Mouse (Mus musculus): ENCODE data around the gene Pkig. TPM values are rescaled to one million over a fixed set of nuclear protein-coding genes. Genes with fewer than 3 reads are reported as not detected.

Gene Pkig
- polyA plus RNA-seq, 1 experiment from 2014 or later, result 189 TPM

Other genes with a start within 250 kb of the Pkig start
- 80.7 and 85.5 TPM in 2 replicates for gene Oser1, start 233.7 kb upstream of the Pkig start, polyA plus RNA-seq (2014; fragmentation: Nextera tagmentation; extraction: Ambion mirVana)
- gene Gdap1l1, start 219.9 kb upstream of the Pkig start, polyA plus RNA-seq (2014; fragmentation: Nextera tagmentation; extraction: Ambion mirVana), result 28.8 and 31.1 TPM in 2 replicates
- gene Fitm2, start 185.8 kb upstream of the Pkig start, polyA plus RNA-seq (2014; fragmentation: Nextera tagmentation; extraction: Ambion mirVana), result 11.3 and 12.5 TPM in 2 replicates
- not detected in 2 replicates for gene R3hdml, start 166.1 kb upstream of the Pkig start, polyA plus RNA-seq (2014; fragmentation: Nextera tagmentation; extraction: Ambion mirVana)
- not detected in 2 replicates for gene Hnf4a, start 151.6 kb upstream of the Pkig start, polyA plus RNA-seq (2014; fragmentation: Nextera tagmentation; extraction: Ambion mirVana)
- gene Ttpal, start 56.1 kb upstream of the Pkig start, polyA plus RNA-seq (2014; fragmentation: Nextera tagmentation; extraction: Ambion mirVana), result 43.5 and 45.4 TPM in 2 replicates
- 28.9 and 30.7 TPM in 2 replicates for gene Serinc3, start 13.3 kb upstream of the Pkig start, polyA plus RNA-seq (2014; fragmentation: Nextera tagmentation; extraction: Ambion mirVana)
- 8.1 and 10.1 TPM in 2 replicates for gene Ada, start 91.9 kb downstream of the Pkig start, polyA plus RNA-seq (2014; fragmentation: Nextera tagmentation; extraction: Ambion mirVana)
- gene Ccn5, start 162.5 kb downstream of the Pkig start, polyA plus RNA-seq (2014; fragmentation: Nextera tagmentation; extraction: Ambion mirVana), result 0.25 and 0.32 TPM in 2 replicates
- not detected in 2 replicates for gene Kcnk15, start 195.3 kb downstream of the Pkig start, polyA plus RNA-seq (2014; fragmentation: Nextera tagmentation; extraction: Ambion mirVana)